In genomic region chr14:28798290-28798689, GRCm38 (mm10) we compare ENCODE assay signal across 11 mouse cellular contexts.
DNase-seq lines count a peak whose midpoint lies in the region; ATAC-seq and TF ChIP-seq lines count a peak whose summit lies in the region.
"Had no signal": no experiment of that assay in that cellular context is flagged by ENCODE, and none has a peak within 500 bp of the region (broad histone marks: within the 10 kb centered on the region; RNA-seq: fewer than 3 reads in every experiment).

No protein-coding gene starts in this region.

- H3K36me3 ChIP-seq in heart, embryonic 13.5 days, result no peaks in the 10 kb centered on the region
- no peaks in the 10 kb centered on the region for H3K36me3 ChIP-seq in heart, embryonic 10.5 days
- H3K36me3 ChIP-seq in forebrain, postnatal 0 days (ENCODE audit: insufficient read depth), result no peaks in the 10 kb centered on the region
- H3K36me3 ChIP-seq in midbrain, embryonic 12.5 days, result no peaks in the 10 kb centered on the region

- TF ChIP-seq CTCF in forebrain, postnatal 0 days (IDR thresholded peaks at IDR 0.05; ENCODE audit: low read depth), result no peak

- no peaks in the 10 kb centered on the region for H3K4me1 ChIP-seq in heart, embryonic 13.5 days
- H3K4me1 ChIP-seq in heart, embryonic 10.5 days, result peaks cover 8% of the 10 kb centered on the region; the same call in 1 of the 2 replicates
- H3K4me1 ChIP-seq in forebrain, postnatal 0 days (ENCODE audit: insufficient read depth), result 0 out of 2 replicates have a peak, but pooled peaks cover 6% of the 10 kb centered on the region
- H3K4me1 ChIP-seq in midbrain, embryonic 12.5 days, result peaks cover 7% of the 10 kb centered on the region

- ATAC-seq in heart, embryonic 13.5 days (ENCODE audit: extremely low read depth, insufficient number of reproducible peaks, low FRiP score, low TSS enrichment), result no peak
- no peak for ATAC-seq in forebrain, postnatal 0 days
- no peak for ATAC-seq in midbrain, embryonic 12.5 days (ENCODE audit: low FRiP score, low read depth)

- H3K9ac ChIP-seq in heart, embryonic 13.5 days, result no peak overlapping the region
- H3K9ac ChIP-seq in forebrain, postnatal 0 days, result no peak overlapping the region
- H3K9ac ChIP-seq in midbrain, embryonic 12.5 days (replicated peaks), result no peak overlapping the region
- H3K9ac ChIP-seq: lung, embryonic 14.5 days had no signal

- H3K4me3 ChIP-seq in heart, embryonic 13.5 days, result no peak overlapping the region
- no peak overlapping the region for H3K4me3 ChIP-seq in heart, embryonic 10.5 days
- no peak overlapping the region for H3K4me3 ChIP-seq in forebrain, postnatal 0 days (ENCODE audit: low read depth, low read length)
- H3K4me3 ChIP-seq in midbrain, embryonic 12.5 days, result no peak overlapping the region

- peaks cover 6% of the 10 kb centered on the region; the same call in 1 of the 2 replicates for H3K27me3 ChIP-seq in heart, embryonic 13.5 days (replicated peaks)
- peaks cover 15% of the 10 kb centered on the region for H3K27me3 ChIP-seq in heart, embryonic 10.5 days (ENCODE audit: insufficient read depth, poor library complexity, severe bottlenecking)
- H3K27me3 ChIP-seq in forebrain, postnatal 0 days (ENCODE audit: insufficient read depth, low read length), result no peaks in the 10 kb centered on the region
- H3K27me3 ChIP-seq in midbrain, embryonic 12.5 days, result peaks cover 9% of the 10 kb centered on the region; the same call in 1 of the 2 replicates

- peak overlapping the region; percentile 18; the same call in 1 of the 2 replicates for H3K4me2 ChIP-seq in heart, embryonic 13.5 days
- H3K4me2 ChIP-seq in forebrain, postnatal 0 days (ENCODE audit: low read depth), result peak overlapping the region; percentile 34; the same call in 1 of the 2 replicates
- H3K4me2 ChIP-seq in midbrain, embryonic 12.5 days (replicated peaks), result peak overlapping the region; percentile 17; the same call in 1 of the 2 replicates
- H3K4me2 ChIP-seq: lung, embryonic 14.5 days had no signal

- H3K9me3 ChIP-seq in heart, embryonic 13.5 days, result no peaks in the 10 kb centered on the region
- no peaks in the 10 kb centered on the region for H3K9me3 ChIP-seq in heart, embryonic 10.5 days
- H3K9me3 ChIP-seq in forebrain, postnatal 0 days (ENCODE audit: low read length), result no peaks in the 10 kb centered on the region
- no peaks in the 10 kb centered on the region for H3K9me3 ChIP-seq in midbrain, embryonic 12.5 days

- WGBS in heart, embryonic 13.5 days, result 3% methylated on average over 4 of the region's 4 CpGs
- 4% methylated on average over 4 of the region's 4 CpGs for WGBS in heart, embryonic 10.5 days
- WGBS in forebrain, postnatal 0 days, result 1% methylated on average over 4 of the region's 4 CpGs
- 2% methylated on average over 4 of the region's 4 CpGs for WGBS in midbrain, embryonic 12.5 days

- DNase-seq in heart, embryonic 10.5 days (ENCODE audit: low spot score), result no peak
- DNase-seq in embryo, embryonic 11.5 days (ENCODE audit: low read depth, low spot score), result peak; percentile 34
- DNase-seq in forebrain, postnatal 0 days, result no peak
- DNase-seq in adrenal gland, postnatal 36 days, result no peak
- no peak for DNase-seq in liver
- DNase-seq in T-cell, adult 2 months (ENCODE audit: low spot score), result no peak
- DNase-seq: heart, postnatal 14 days; kidney, postnatal 36 days; lung, embryonic 14.5 days had no signal

- H3K27ac ChIP-seq in heart, embryonic 13.5 days (replicated peaks), result no peak overlapping the region
- H3K27ac ChIP-seq in heart, embryonic 10.5 days, result no peak overlapping the region
- H3K27ac ChIP-seq in forebrain, postnatal 0 days (ENCODE audit: low read depth, low read length), result no peak overlapping the region
- H3K27ac ChIP-seq in midbrain, embryonic 12.5 days (replicated peaks), result no peak overlapping the region
